Mouse (Mus musculus): ENCODE data around the gene Itpk1.

The Itpk1 gene

GRCm38 (mm10) chr12:102627545-102627944, 77.2 kb downstream of the Itpk1 start:
- DNase-seq (ENCODE audit: extremely low spot score, low spot score) = no peak

DNA sequence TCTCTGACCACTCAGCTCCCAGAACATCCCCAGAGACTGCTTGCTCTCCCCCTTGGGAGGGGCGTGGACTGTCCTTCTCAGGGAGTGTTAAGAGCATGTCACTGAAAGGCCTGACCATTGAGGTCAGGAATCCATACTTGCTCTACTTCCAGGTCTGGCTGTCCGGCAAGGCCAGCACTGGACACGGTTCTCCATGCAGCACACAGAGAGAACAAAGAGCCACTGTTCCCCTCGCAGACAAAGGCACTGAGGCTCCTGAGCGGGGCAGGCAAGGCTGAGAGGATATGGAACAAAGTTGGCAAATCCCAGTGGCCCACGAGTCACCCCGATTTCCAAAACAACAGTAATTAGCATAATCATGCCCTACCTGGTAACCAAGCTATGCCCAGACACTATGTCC, 77.9 kb downstream of the Itpk1 start:
- DNase-seq (ENCODE audit: extremely low spot score, low spot score) = no peak

DNA sequence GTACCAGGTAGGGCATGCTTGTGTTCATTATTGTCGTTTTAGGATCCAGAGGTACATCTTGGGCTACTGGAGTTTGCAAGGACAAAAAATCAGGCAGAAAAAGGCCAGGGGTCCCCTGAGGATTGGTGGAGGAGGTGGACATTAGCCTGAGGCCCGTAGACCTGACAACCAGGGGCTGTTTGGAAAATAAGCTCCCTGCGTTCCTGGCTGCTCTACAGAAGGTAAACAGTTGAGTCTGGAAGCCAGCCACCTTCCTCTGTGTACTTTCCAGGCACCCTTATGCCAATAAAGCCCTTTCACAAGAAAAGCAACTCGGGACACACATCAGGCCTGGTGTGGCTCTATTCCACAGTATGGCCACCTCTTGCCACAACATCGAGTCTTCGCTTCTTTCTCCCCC, 79.0 kb downstream of the Itpk1 start:
- no peak for DNase-seq (ENCODE audit: extremely low spot score, low spot score)

GRCm38 (mm10) chr12:102625118-102625517, 79.6 kb downstream of the Itpk1 start:
- no peak for DNase-seq (ENCODE audit: extremely low spot score, low spot score)

GRCm38 (mm10) chr12:102623827-102624226, 80.9 kb downstream of the Itpk1 start:
- DNase-seq (ENCODE audit: extremely low spot score, low spot score) = no peak

GRCm38 (mm10) chr12:102622302-102622842, 82.4 kb downstream of the Itpk1 start:
- DNase-seq (ENCODE audit: extremely low spot score, low spot score) = no peak

DNA sequence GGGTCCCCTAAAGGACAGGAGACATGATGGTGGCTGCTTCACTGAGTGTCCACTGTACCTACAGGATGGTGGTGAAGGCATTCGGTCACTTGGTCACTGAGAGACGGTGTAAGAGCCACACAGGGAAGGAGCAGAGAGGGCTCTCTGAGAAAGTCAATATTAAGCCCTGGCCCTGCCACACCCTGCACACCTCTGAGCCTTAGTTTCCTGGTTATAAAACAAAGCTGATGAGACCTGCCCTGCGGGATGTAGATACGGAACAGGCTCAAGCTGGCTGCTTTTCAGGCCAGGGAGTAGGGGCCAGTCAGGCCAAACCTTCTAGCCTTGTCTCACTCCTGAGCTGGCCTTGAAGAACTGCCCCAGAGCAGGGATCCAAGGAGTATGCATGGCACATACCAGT, 82.9 kb downstream of the Itpk1 start:
- no peak for DNase-seq (ENCODE audit: extremely low spot score, low spot score)

- no peak for DNase-seq (ENCODE audit: extremely low spot score, low spot score)
Measured at GRCm38 (mm10) chr12:102621205-102621604, 83.5 kb downstream of the Itpk1 start.

DNA sequence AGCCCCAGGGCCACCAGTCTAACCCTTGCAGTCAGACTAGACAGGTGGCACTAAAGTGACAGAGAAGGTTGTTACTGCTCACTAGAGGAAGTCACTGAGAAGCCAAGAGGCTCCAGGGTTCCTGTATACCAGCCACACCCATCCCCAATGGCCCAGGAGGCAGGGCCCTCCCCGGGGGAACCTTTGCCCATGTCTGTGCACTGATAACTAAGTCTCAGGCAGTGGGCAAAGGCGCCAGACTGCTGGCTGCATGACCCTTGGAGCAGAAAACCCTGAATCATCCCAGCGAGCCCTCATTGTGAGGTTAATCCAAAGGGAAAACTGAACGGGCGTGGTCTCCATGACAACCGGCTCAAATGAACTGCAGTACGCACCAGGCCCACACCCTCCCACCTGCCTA, 84.8 kb downstream of the Itpk1 start:
- DNase-seq (ENCODE audit: extremely low spot score, low spot score) = no peak

GRCm38 (mm10) chr12:102618085-102618484, 86.6 kb downstream of the Itpk1 start:
- no peak for DNase-seq (ENCODE audit: extremely low spot score, low spot score)

DNA sequence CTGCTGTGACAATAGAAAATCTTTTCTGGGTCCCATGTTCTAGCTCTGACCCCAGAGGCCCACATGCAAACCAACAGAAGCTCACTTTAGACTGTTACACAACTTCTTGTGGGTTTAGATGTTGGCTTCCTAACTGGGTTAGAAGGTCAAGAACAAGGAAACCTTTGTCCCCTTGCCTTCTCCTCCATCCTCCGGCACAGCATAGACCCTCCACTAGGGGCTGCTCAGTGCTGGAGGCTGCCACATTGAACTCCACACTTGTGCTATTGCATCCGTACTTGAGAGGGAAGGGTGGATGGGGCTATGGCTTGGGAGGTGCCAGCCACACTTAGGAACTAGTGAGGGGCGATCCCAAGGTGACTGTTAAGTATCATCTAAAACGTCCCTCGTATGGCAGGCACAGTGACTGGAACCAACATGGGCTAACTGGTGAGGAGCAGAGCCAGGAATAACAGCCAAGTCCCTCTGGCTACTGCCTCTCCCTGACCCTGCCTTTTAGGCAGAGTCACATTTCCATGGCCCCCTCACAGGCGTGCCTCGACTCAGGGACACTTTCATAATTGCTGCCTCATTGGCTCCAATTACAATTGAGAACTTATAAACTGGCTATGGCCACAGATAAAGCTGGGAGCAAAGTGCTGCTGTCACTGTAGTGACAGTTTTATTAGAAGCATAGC, 87.7 kb downstream of the Itpk1 start:
- DNase-seq (ENCODE audit: extremely low spot score, low spot score) = no peak

GRCm38 (mm10) chr12:102616201-102616600, 88.5 kb downstream of the Itpk1 start:
- no peak for DNase-seq (ENCODE audit: extremely low spot score, low spot score)

- no peak for DNase-seq (ENCODE audit: extremely low spot score, low spot score)
Measured at GRCm38 (mm10) chr12:102613411-102613810, 91.3 kb downstream of the Itpk1 start.

GRCm38 (mm10) chr12:102612431-102612830, 92.3 kb downstream of the Itpk1 start:
- no peak for DNase-seq (ENCODE audit: extremely low spot score, low spot score)

GRCm38 (mm10) chr12:102610927-102611326, 93.8 kb downstream of the Itpk1 start:
- no peak for DNase-seq (ENCODE audit: extremely low spot score, low spot score)

DNA sequence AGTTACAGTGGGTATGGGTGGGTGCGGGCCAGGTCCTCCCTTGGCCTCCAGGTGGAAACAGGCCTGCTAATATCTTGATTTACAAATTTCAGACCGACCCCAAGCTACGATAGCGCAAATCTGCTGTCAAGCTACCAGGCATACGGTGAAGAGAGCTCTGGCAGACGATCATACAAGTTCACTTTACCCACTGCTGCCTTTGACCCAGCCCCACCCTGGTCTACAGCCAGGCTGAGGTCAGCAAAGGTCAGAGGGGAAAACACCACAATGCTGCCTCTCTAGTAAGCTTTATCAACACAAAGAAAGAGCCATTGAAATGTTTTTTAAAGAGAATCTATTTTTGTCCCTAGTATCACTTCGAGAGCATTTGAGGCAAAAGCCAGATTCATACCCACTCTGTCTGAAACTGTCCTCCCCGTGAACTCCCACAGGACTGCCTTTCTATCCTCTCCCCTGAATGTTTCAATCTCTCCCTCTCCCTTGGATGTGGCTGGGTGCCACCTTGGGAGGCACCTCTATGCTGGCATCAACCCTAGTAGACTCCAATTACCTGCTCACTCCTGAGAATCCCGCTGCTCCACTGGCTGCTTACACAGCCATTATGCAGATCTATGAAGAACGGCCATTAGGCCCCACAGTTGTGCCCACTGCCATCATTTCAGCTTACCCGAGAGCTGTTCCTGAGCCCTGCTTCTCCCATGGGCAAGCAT, 96.8 kb downstream of the Itpk1 start:
- DNase-seq (ENCODE audit: extremely low spot score, low spot score) = no peak

- DNase-seq (ENCODE audit: extremely low spot score, low spot score) = no peak
Measured at GRCm38 (mm10) chr12:102607066-102607465, 97.7 kb downstream of the Itpk1 start.

DNA sequence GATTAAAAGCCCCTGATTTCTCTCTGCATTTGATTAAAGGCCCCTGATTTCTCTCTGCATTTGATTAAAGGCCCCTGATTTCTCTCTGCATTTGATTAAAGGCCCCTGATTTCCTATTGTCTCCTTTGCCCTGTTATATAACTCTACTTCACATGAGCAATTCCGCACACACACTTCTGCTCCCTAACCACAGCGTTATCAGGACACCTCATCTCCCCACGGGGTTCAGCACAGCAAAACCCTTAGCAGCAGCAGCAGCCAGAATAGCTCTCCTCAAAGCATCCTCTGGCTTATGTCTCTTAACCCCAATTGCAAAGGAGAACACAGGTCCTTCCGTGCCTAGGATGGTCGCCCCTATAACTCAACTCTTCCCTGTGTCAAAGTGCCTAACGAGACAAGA, 99.1 kb downstream of the Itpk1 start:
- no peak for DNase-seq (ENCODE audit: extremely low spot score, low spot score)

DNA sequence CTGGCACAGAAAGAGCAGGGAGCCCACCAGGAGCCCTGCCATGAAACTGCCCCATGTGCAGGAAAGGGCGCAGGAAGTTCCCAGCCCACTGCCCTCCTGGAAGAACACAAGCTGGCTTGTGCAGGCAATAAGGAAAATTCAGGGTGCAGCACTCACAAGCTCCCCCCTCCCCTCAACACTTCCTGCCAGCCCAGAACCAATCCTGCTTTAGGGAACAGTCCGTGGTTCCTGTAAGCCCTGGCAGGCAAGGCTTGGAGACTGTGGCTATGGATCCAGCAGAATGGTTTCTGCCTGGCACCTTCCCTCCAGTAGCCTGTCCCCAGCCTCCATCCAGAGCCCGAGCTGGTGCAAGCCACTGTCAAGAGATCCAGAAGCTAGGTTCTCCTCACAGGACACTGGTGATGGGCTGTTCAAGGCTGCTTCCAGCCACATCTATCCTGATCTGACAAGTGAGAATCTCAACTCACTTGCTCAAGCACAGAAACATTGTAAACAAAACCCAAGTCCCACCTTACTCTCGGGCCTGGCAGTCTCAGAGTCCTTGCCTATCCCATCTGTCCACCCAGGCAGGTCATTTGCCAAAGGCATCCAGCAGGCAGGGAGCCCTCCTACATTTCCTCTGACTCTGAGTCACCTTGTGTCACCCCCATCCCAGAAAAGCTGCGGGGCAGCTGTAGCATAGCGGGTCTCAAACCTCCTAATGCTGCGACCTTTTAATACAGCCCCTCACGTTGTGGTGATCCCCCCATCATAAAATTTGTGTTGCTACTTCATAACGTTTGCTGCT, 102.3 kb downstream of the Itpk1 start:
- no peak for DNase-seq (ENCODE audit: extremely low spot score, low spot score)

- DNase-seq (ENCODE audit: extremely low spot score, low spot score) = no peak
Measured at GRCm38 (mm10) chr12:102601847-102602246, 102.9 kb downstream of the Itpk1 start.

- DNase-seq (ENCODE audit: extremely low spot score, low spot score) = no peak
Measured at GRCm38 (mm10) chr12:102600345-102600744, 104.4 kb downstream of the Itpk1 start.

DNA sequence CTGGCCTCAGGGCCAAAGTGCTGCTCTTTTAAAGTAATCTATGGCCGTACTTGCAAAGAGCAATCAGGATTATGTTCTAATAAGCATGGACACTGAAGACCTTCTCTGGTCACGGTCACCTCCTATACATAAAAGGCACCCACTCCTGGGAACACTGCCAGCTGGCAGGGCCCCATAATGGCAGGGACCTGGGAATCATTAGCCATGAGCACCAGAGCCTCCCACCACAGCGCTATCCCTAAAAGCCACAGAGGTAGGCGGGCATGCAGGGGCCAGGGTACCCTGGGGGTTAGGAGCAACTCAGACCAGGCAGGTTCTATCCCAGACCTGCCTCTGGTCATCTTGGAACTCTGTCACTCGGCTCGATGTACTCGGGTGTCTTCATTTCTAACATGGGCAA, 104.9 kb downstream of the Itpk1 start:
- no peak for DNase-seq (ENCODE audit: extremely low spot score, low spot score)
